Mouse (Mus musculus) frontal cortex, postnatal 25 days (tissue): ENCODE data around the gene Uggt2.

Experiments used
- DNase-seq, 2 experiments: peaks; one replicate each; pipeline ENCODE4 v3.0.0; 2022; ENCODE audit warnings: low spot score in 2 of 2

Uggt2 gene

GRCm38 (mm10) chr14:119098851-119099569 is at the start of gene Uggt2:
TSS of gene Uggt2 (minus strand) at chr14:119099430.
- DNase-seq: peak; percentile 70 to 76

DNA sequence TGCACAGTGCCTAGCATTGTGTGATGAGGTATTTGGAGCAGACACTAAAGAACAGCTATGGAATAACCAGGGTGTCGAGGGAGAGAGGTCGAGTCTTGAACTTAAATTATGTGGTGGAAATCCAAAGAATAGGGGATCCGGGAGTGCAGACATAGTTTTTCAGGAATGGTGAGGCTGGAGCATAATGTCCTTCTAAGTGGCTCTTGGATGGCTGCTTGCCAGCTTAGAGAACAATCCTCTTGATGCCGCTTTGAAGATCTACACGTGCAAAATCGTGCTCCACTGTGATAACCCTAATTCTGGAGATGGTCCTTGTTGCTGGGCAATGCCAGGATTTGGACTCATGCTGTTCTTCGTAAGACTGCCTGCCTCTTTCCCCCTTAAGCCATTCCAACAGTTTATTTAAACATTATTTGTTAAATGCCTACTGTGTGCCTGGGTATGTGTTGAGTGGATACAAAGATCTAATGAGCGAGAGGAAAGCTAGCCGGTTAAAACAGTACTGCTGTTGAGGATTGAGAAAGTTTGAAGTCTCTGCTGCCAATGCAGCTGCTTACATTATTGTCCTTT is 40.2 kb upstream of the Uggt2 start:
- DNase-seq: no peak

GRCm38 (mm10) chr14:119138786-119139100 is 39.5 kb upstream of the Uggt2 start:
- no peak for DNase-seq

DNA sequence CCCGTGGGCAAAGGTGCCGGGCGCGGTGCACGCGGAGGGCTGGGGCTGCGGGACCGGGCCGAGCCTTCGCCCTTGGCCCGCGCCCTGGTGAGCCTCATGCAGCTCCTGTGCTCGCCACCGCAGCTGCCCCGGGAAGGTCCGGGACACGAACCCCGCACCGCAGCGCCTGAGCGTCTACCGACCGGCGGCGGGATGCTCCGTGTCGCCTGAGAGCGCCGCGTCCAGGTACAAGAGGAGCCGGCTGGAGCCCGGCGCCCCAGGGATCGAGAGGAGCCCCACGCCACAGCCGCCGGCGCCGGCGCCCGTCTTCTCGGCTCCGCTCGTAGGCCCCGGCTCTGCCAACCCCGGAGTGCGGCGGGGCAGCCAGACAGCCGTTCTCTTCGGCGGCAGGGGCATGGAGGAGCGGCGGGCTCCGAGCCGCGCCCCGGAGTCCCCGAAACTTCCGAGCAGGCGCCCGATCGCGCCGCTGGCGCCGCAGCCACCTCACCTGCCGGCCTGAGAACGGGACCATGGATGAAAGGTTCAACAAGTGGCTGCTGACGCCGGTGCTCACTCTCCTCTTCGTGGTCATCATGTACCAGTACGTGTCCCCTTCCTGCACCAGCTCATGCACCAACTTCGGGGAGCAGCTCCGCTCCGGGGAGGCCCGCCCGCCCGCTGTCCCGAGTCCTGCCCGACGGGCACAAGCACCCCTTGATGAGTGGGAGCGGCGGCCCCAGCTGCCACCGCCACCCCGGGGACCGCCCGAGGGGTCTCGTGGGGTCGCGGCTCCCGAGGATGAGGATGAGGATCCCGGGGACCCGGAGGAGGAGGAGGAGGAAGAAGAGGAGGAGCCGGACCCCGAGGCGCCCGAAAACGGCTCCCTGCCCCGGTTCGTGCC is 38.9 kb upstream of the Uggt2 start, which contains the start of gene Hs6st3:
Hs6st3 (plus strand) TSS at position 436 of the 880 bp plus-strand sequence.
- peak in 1 of 2 experiments; percentile 11 for DNase-seq

GRCm38 (mm10) chr14:119137512-119137905 is 38.3 kb upstream of the Uggt2 start:
- peak; percentile 57 to 76 for DNase-seq

GRCm38 (mm10) chr14:119127330-119127729 is 28.1 kb upstream of the Uggt2 start:
- DNase-seq: no peak

- no peak for DNase-seq
Observed at GRCm38 (mm10) chr14:119125840-119126239, 26.6 kb upstream of the Uggt2 start.

- no peak for DNase-seq
Observed at GRCm38 (mm10) chr14:119124061-119124460, 24.8 kb upstream of the Uggt2 start.

GRCm38 (mm10) chr14:119123582-119123981 is 24.4 kb upstream of the Uggt2 start:
- DNase-seq: no peak

GRCm38 (mm10) chr14:119112558-119112957 is 13.3 kb upstream of the Uggt2 start:
- no peak for DNase-seq

- no peak for DNase-seq
Observed at GRCm38 (mm10) chr14:119109776-119110218, 10.6 kb upstream of the Uggt2 start.

GRCm38 (mm10) chr14:119108776-119109301 is 9.6 kb upstream of the Uggt2 start:
- no peak for DNase-seq

DNA sequence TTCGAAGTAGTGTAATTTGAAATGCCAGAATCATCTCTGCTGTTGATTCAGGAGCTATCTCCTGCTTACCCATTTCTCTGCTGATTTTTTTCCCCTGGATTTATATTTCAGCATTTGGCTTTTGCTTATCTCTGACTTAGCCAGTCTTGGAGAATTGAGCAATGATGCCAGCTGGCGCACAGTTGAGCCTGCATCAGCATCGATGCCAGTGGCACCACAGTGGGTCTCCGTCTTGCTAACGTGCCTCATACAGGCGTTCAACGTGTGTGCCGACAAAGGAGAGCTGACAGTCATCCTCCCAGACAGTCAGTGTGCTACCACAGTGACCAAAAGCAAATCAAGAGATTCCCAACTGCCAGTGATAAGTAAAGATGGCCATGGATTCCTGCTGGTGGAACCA is 8.4 kb upstream of the Uggt2 start:
- no peak for DNase-seq

GRCm38 (mm10) chr14:119099570-119099891 is 301 bp upstream of the Uggt2 start:
- no peak for DNase-seq

DNA sequence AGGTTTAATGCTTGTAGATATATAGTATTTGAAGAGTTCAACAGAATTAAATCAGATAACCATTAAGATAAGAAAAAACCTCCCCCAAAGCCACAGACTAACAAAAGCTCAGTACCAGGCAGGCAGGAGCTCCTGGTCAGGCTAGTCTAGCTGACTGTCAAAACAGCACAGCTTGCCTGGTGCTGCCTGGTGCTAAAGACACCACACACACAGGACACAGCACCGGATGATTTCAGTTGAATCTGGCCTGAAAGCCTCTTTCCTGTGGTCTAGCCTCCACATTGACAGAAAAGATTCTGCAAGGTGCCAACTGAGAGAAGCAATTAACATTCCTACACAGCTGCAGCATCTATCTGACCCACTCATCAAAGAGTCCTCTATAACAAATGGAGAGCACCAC is 37.4 kb downstream of the Uggt2 start:
- DNase-seq: no peak

DNA sequence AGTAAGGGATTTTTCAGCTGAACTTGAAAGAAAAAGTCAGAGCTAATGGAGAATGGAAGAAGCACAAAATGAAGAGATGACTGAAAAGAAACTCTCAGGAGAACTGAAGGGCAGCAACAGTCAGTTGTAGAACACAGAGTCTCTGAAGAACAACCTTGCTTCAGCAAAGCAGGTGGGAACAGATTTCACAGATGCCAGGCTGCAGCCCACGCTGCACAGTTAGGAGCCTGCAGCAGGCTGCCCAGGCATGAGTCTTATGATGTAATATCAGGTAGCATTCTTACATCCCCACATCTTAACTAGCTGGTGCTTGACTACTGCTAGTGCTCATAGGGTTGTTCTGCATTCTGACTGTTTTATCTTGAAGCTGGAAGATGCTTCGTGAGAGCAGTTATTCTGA is 38.5 kb downstream of the Uggt2 start:
- no peak for DNase-seq

- DNase-seq: no peak
Observed at GRCm38 (mm10) chr14:119057014-119057413, 42.2 kb downstream of the Uggt2 start.

DNA sequence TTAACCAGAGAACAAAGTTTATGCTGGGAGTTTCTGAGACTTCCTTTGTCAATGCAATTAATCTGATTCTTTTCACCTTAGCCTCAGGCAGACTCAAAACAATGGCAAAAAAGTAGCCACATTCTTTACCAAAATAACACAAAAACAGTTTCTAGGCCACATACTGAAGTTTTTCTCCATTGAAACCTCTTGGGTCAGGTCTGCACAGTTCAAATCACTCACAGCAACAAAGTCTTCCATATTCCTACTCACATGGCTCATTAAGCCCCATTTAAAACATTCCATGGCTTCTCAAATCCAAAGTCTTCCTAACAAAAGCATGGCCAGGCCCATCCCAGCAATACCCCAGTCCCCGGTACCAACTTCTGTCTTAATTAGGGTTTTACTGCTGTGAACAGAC is 46.3 kb downstream of the Uggt2 start:
- no peak for DNase-seq

- no peak for DNase-seq
Observed at GRCm38 (mm10) chr14:119052361-119052760, 46.9 kb downstream of the Uggt2 start.

DNA sequence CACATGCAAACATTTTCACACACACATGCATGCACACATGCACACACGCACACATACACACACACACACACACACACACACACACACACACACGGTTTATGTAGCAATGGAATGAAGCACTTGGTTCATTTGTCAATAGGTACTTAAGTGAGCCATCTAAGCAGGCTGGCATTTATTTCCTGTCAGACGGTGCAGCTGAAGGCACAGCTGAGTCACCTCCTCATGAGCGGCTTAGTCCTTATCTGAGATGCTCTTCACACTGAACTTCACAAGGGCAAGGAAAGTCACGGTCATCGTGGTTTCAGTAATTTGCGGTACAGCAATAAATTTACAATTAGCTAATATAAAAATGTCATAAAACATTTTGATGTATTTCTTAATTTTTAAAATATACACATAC is 55.5 kb downstream of the Uggt2 start:
- DNase-seq: no peak

- DNase-seq: peak in 1 of 2 experiments; percentile 32
Observed at GRCm38 (mm10) chr14:119040253-119040652, 59.0 kb downstream of the Uggt2 start.

- no peak for DNase-seq
Observed at GRCm38 (mm10) chr14:119037755-119038154, 61.5 kb downstream of the Uggt2 start.
